Mouse (Mus musculus): ENCODE measurements at regions not wholly inside any gene's neighbourhood (a gene's known extent, or its start where the extent isn't known, plus 50 kb on each side); places are given as distances from the start of the nearest gene placed in this dataset.

DNA sequence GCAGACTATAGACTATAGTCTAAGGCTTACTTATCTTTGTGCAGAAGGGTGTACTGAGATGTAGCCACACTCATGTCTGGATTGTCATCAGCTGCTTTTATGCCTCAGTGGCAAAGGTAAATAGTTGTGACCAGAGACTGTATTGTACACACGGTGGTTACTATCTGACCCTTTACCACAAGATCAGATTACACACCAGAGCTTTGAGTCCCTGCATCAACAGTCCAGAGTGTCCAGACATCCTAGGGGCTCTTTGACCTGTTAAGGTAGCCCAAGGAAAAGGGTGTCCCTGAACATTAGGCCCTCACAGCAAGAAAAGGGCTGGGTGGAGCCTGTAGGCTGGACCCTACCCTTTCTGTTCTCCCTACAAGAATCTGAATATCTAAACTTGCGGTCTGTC, 436.4 kb downstream of the Fut8 start:
- Histone ChIP-seq H3K27ac (ENCODE audit: low read depth, low read length) (no peak overlapping the region), H3K4me2 (ENCODE audit: low read depth, low read length, poor library complexity, severe bottlenecking) (no peak overlapping the region), H3K36me3 (ENCODE audit: insufficient read depth, low read length) (no peaks in the 10 kb centered on the region), H3K4me3 (ENCODE audit: low read depth, low read length) (no peak overlapping the region), H3K9ac (replicated peaks; ENCODE audit: low read length, poor library complexity, severe bottlenecking) (no peak overlapping the region), H3K9me3 (ENCODE audit: low read length) (no peaks in the 10 kb centered on the region), H3K27me3 (ENCODE audit: insufficient read depth, low read length) (no peaks in the 10 kb centered on the region), H3K4me1 (ENCODE audit: insufficient read depth, low read length) (0 out of 2 replicates have a peak, but pooled peaks cover 3% of the 10 kb centered on the region)
- ATAC-seq (ENCODE audit: low FRiP score) (no peak), DNase-seq (ENCODE audit: low spot score) (no peak)
- WGBS: 75% methylated on average over 2 of the region's 2 CpGs
- TF ChIP-seq CTCF (IDR thresholded peaks at IDR 0.05): no peak

DNA sequence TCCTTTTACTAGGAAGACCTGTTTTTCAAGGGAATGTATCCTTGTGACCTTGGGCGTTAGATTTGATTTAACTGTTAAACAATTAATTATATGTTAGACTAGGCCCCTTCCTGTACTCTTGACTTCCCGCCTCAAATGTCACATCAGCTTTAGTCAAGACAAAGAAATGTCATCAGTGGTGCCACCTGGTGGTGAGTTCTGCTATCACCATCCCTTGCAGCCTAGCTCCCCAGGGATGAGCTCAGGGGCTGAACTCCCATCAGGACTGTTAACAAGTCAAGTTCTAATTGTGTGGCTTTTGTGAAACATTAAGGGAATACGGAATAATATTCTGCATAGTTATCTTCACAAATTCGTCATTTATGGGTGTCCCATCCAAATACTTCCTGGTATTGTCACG, 436.8 kb downstream of the Fut8 start:
- no peaks in the 10 kb centered on the region for H3K27me3 ChIP-seq (ENCODE audit: insufficient read depth, low read length)

DNA sequence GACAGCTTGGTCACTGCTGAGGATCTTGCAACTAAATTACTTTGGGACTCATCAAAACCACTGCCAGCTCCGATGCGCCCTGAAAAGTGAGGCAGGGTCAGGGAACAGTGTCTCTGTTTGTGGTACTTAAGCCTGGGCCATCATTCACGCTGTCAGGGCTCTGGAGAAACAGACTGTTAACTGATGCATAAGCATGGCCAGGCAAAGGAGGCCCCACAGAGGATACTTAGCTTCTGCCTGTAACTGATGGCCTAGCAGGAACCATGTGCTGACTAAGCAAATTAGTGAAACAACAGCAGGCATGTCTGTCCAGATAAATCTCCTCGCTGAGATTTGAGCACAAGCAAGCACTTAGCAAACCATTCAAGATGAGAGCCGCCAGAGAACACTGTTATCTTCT, 440.1 kb downstream of the Fut8 start:
- WGBS: 67% methylated on average over 5 of the region's 5 CpGs
- Histone ChIP-seq H3K4me2 (ENCODE audit: low read depth, low read length, poor library complexity, severe bottlenecking) (no peak overlapping the region), H3K9me3 (ENCODE audit: low read length) (no peaks in the 10 kb centered on the region), H3K9ac (replicated peaks; ENCODE audit: low read length, poor library complexity, severe bottlenecking) (no peak overlapping the region), H3K27ac (ENCODE audit: low read depth, low read length) (no peak overlapping the region), H3K27me3 (ENCODE audit: insufficient read depth, low read length) (no peaks in the 10 kb centered on the region), H3K36me3 (ENCODE audit: insufficient read depth, low read length) (no peaks in the 10 kb centered on the region), H3K4me1 (ENCODE audit: insufficient read depth, low read length) (no peaks in the 10 kb centered on the region), H3K4me3 (ENCODE audit: low read depth, low read length) (no peak overlapping the region)
- DNase-seq (ENCODE audit: low spot score) (peak; percentile 73), ATAC-seq (ENCODE audit: low FRiP score) (no peak)
- TF ChIP-seq CTCF (IDR thresholded peaks at IDR 0.05): no peak

More for the DNA sequence above, 436.8 kb downstream of the Fut8 start:
- no peaks in the 10 kb centered on the region for H3K9me3 ChIP-seq (ENCODE audit: low read length)
- no peak overlapping the region for H3K9ac ChIP-seq (replicated peaks; ENCODE audit: low read length, poor library complexity, severe bottlenecking)
- H3K27ac ChIP-seq (ENCODE audit: low read depth, low read length): no peak overlapping the region
- no peak overlapping the region for H3K4me3 ChIP-seq (ENCODE audit: low read depth, low read length)
- no peak overlapping the region for H3K4me2 ChIP-seq (ENCODE audit: low read depth, low read length, poor library complexity, severe bottlenecking)
- peak; percentile 72 for TF ChIP-seq CTCF (IDR thresholded peaks at IDR 0.05)
- 84% methylated on average over 5 of the region's 5 CpGs for WGBS
- ATAC-seq (ENCODE audit: low FRiP score) (no peak), DNase-seq (ENCODE audit: low spot score) (peak; percentile 53)
- H3K36me3 ChIP-seq (ENCODE audit: insufficient read depth, low read length): no peaks in the 10 kb centered on the region
- H3K4me1 ChIP-seq (ENCODE audit: insufficient read depth, low read length): 0 out of 2 replicates have a peak, but pooled peaks cover 3% of the 10 kb centered on the region

DNA sequence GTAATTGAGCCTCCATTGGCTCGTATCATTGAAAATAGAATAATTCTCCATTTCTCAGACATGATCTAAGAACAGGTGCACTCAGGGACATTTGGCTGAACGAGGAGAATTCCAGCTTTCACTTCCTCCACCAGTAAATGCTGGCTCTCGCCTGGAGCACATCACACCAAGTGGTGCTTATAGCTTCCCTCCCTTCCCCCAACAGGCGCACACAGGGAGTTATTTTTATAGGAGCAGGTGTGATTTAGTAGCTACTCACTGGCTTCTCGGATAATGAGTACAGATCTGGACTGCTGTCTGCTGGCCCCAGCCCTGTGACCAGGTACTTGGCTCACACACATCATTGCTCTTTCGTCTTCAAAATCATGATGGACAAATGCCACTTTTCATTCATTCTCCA, 456.2 kb downstream of the Fut8 start:
- WGBS: 78% methylated on average over 6 of the region's 6 CpGs
- no peak for TF ChIP-seq CTCF (IDR thresholded peaks at IDR 0.05)
- DNase-seq (ENCODE audit: low spot score) (no peak), ATAC-seq (ENCODE audit: low FRiP score) (no peak)
- no peaks in the 10 kb centered on the region for H3K4me1 ChIP-seq (ENCODE audit: insufficient read depth, low read length)
- H3K9ac ChIP-seq (replicated peaks; ENCODE audit: low read length, poor library complexity, severe bottlenecking): no peak overlapping the region
- no peak overlapping the region for H3K4me2 ChIP-seq (ENCODE audit: low read depth, low read length, poor library complexity, severe bottlenecking)
- H3K9me3 ChIP-seq (ENCODE audit: low read length): no peaks in the 10 kb centered on the region
- H3K4me3 ChIP-seq (ENCODE audit: low read depth, low read length): no peak overlapping the region
- H3K36me3 ChIP-seq (ENCODE audit: insufficient read depth, low read length): no peaks in the 10 kb centered on the region
- no peak overlapping the region for H3K27ac ChIP-seq (ENCODE audit: low read depth, low read length)
- no peaks in the 10 kb centered on the region for H3K27me3 ChIP-seq (ENCODE audit: insufficient read depth, low read length)

DNA sequence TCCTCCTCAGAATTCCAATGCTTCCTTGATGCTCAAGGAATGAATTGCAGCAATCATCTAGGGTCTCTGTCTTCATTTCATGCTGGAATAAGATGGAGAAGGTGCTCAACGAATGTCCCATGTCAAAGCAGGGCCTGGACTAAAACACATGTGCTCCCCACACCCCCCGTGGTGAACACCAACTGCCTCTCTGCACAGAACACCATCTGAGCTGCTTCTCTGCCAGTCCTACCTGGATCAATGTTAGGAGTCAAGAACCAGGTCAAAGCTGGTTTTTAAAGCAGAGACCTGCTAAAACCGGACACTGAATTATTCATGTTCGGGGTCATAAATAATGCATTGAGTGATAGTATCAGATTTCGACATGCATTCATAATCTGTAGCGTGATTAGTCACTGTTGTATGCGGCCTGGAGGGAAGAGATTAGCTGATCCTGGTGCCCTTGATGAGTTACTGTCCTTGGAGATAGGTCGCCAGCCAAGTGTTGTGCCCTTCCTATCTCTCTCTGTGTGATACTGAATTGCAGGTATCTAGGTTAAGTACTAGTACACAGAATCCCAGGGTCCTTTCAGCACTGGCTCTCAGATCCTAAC, 458.2 kb downstream of the Fut8 start:
- DNase-seq (ENCODE audit: low spot score) (no peak), ATAC-seq (ENCODE audit: low FRiP score) (no peak)
- no peaks in the 10 kb centered on the region for H3K9me3 ChIP-seq (ENCODE audit: low read length)
- H3K4me2 ChIP-seq (ENCODE audit: low read depth, low read length, poor library complexity, severe bottlenecking): no peak overlapping the region
- TF ChIP-seq CTCF (IDR thresholded peaks at IDR 0.05): no peak
- no peak overlapping the region for H3K27ac ChIP-seq (ENCODE audit: low read depth, low read length)
- 49% methylated on average over 8 of the region's 8 CpGs for WGBS
- no peaks in the 10 kb centered on the region for H3K27me3 ChIP-seq (ENCODE audit: insufficient read depth, low read length)
- H3K9ac ChIP-seq (replicated peaks; ENCODE audit: low read length, poor library complexity, severe bottlenecking): no peak overlapping the region
- H3K4me1 ChIP-seq (ENCODE audit: insufficient read depth, low read length): no peaks in the 10 kb centered on the region
- H3K4me3 ChIP-seq (ENCODE audit: low read depth, low read length): no peak overlapping the region
- no peaks in the 10 kb centered on the region for H3K36me3 ChIP-seq (ENCODE audit: insufficient read depth, low read length)

DNA sequence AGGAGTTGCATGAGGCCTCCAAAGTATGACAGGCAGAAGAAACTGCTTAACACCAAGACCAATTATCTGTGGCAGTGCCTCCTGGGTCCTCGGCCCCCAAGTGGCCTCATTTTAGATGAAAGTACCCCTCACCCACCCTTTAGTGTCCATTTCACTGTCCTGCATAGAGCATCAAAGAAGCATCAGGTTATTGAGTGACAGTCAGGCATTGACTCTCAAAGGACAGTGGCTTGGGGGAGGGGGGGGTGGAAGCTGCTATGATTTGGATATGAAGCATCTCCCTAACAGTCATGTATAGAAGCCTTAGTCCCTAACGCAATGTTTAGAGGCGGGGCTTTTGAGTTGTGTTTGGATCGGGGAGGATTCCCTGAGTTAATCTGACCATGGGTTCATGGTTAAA, 458.7 kb downstream of the Fut8 start:
- TF ChIP-seq CTCF (IDR thresholded peaks at IDR 0.05): no peak
- WGBS: 72% methylated on average over 4 of the region's 4 CpGs
- no peak overlapping the region for H3K27ac ChIP-seq (ENCODE audit: low read depth, low read length)
- H3K4me1 ChIP-seq (ENCODE audit: insufficient read depth, low read length): no peaks in the 10 kb centered on the region
- DNase-seq (ENCODE audit: low spot score) (no peak), ATAC-seq (ENCODE audit: low FRiP score) (no peak)
- no peaks in the 10 kb centered on the region for H3K36me3 ChIP-seq (ENCODE audit: insufficient read depth, low read length)
- no peaks in the 10 kb centered on the region for H3K27me3 ChIP-seq (ENCODE audit: insufficient read depth, low read length)
- H3K4me3 ChIP-seq (ENCODE audit: low read depth, low read length): no peak overlapping the region
- H3K9ac ChIP-seq (replicated peaks; ENCODE audit: low read length, poor library complexity, severe bottlenecking): no peak overlapping the region
- H3K4me2 ChIP-seq (ENCODE audit: low read depth, low read length, poor library complexity, severe bottlenecking): no peak overlapping the region
- no peaks in the 10 kb centered on the region for H3K9me3 ChIP-seq (ENCODE audit: low read length)
